Mouse (Mus musculus): Measurements from ENCODE around the gene Baiap2.
A peak's percentile ranks its signal among the peaks of the same experiment; 100 is the strongest.

Baiap2 gene

GRCm38 (mm10) chr11:120041191-120042123 lies 98.9 kb downstream of the Baiap2 start:
- no peak for DNase-seq (ENCODE audit: low read depth, low spot score)

GRCm38 (mm10) chr11:120042141-120042838 lies 99.7 kb downstream of the Baiap2 start:
- no peak for DNase-seq (ENCODE audit: low read depth, low spot score)

- DNase-seq (ENCODE audit: low read depth, low spot score), result no peak
These were observed 102.8 kb downstream of the Baiap2 start for GRCm38 (mm10) chr11:120045341-120045740.

GRCm38 (mm10) chr11:120045839-120046552 lies 103.4 kb downstream of the Baiap2 start:
- DNase-seq (ENCODE audit: low read depth, low spot score), result no peak

GRCm38 (mm10) chr11:120046553-120047191 lies 104.1 kb downstream of the Baiap2 start, which contains the start of gene Aatk:
Aatk (minus strand) TSS chr11:120047167.
- no peak for DNase-seq (ENCODE audit: low read depth, low spot score)

GRCm38 (mm10) chr11:120047531-120048251 lies 105.1 kb downstream of the Baiap2 start:
- DNase-seq (ENCODE audit: low read depth, low spot score), result no peak

GRCm38 (mm10) chr11:120048252-120048556 lies 105.6 kb downstream of the Baiap2 start:
- DNase-seq (ENCODE audit: low read depth, low spot score), result no peak

GRCm38 (mm10) chr11:120049067-120049466 lies 106.5 kb downstream of the Baiap2 start:
- DNase-seq (ENCODE audit: low read depth, low spot score), result no peak

GRCm38 (mm10) chr11:120051124-120051811 lies 108.7 kb downstream of the Baiap2 start:
- DNase-seq (ENCODE audit: low read depth, low spot score), result peak; percentile 53

- DNase-seq (ENCODE audit: low read depth, low spot score), result no peak
These were observed 109.7 kb downstream of the Baiap2 start for GRCm38 (mm10) chr11:120052274-120052673.

GRCm38 (mm10) chr11:120053846-120054245 lies 111.3 kb downstream of the Baiap2 start:
- DNase-seq (ENCODE audit: low read depth, low spot score), result no peak

GRCm38 (mm10) chr11:120055953-120056732 lies 113.6 kb downstream of the Baiap2 start:
- no peak for DNase-seq (ENCODE audit: low read depth, low spot score)

Measured in A20 (cell line).